Mouse (Mus musculus) adrenal gland, postnatal 0 days (tissue): ENCODE measurements around the gene Col4a3bp. TPM values are rescaled to one million over a fixed set of nuclear protein-coding genes. Genes with fewer than 3 reads are reported as not detected.

Experiments
- polyA plus RNA-seq: library from polyadenylated mRNA; unstranded; fragments of >200 nt; fragmentation: Nextera tagmentation; extraction: Ambion mirVana; gene quantifications from 2 replicates; pipeline ENCODE4 v1.2.1, GENCODE M21; 2015

The Col4a3bp gene
- 9.1 and 22.6 TPM in 2 replicates for polyA plus RNA-seq

GRCm38 (mm10) chr13:96542081-96542889 is at the start of gene Col4a3bp, which contains the start of gene Polk:
Col4a3bp (plus strand) TSS chr13:96542618.
Polk (minus strand) TSS chr13:96542579.

DNA sequence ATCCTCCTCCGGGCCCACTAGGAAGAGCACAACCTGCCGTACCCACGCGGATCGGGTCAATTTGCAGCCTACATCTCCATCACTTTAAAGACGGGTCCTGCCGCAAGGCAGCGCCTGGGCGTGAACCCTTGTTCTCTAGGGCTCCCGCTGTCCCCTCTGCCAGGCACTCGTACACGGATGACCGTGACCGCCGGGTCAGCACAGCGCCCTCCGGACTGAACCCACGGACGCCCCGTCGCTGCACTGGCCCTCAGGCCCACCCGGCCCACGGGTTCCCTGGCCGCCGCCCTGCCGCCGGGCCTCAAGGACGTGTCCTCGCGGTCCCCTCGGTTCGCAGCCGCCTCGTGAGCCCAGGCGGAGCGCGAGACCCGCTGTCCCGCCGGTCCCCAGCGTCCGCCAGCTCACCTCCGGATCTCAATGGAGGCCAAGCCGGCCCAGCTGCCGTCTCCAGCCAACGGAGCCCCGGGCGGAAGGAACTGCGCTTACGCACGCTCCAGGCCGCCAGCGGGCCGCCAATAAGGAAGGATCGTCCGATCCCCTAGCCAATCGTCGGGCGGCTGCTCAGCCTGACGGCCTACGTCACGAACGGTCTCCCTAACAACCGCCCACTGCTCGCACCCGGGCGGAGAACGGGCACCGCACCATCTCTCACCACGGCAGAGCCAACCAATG is 128.1 kb downstream of the Col4a3bp start, which contains the start of gene Hmgcr:
Hmgcr (minus strand) TSS at position 531 of the 672 bp plus-strand sequence.

Other genes starting within 250 kb of the Col4a3bp start
- gene Poc5, start 154.3 kb upstream of the Col4a3bp start, polyA plus RNA-seq: 10.7 and 11.9 TPM in 2 replicates
- gene Ankdd1b, start 71.4 kb upstream of the Col4a3bp start, polyA plus RNA-seq: 2.2 and 2.5 TPM in 2 replicates
- not detected in 2 replicates for gene Gm17622, start 51.9 kb upstream of the Col4a3bp start, polyA plus RNA-seq
- gene Polk, start within 50 bp of the Col4a3bp start, polyA plus RNA-seq: 11.4 and 23.3 TPM in 2 replicates
- 30.2 and 35.0 TPM in 2 replicates for gene Hmgcr, start 128.3 kb downstream of the Col4a3bp start, polyA plus RNA-seq
- gene Ankrd31, start 205.7 kb downstream of the Col4a3bp start, polyA plus RNA-seq: not detected in 2 replicates